Mouse (Mus musculus): ENCODE measurements around the gene Lrch3. TPM values are rescaled to one million over a fixed set of nuclear protein-coding genes. Genes with fewer than 3 reads are reported as not detected.

The Lrch3 gene
- polyA plus RNA-seq, 1 experiment: 9.0 TPM

- Histone ChIP-seq H3K27me3 (ENCODE audit: control insufficient read depth, insufficient read depth, insufficient read length) (no peaks in the 10 kb centered on the region), H3K4me3 (no peak overlapping the region), H3K4me2 (ENCODE audit: low read depth) (no peak overlapping the region), H3K79me2 (ENCODE audit: control insufficient read depth, insufficient read depth) (no peaks in the 10 kb centered on the region), H3ac (ENCODE audit: control insufficient read depth, insufficient read length) (no peak overlapping the region), H3K36me3 (ENCODE audit: control insufficient read depth, insufficient read depth) (peaks cover 19% of the 10 kb centered on the region)
- TF ChIP-seq MYOG (IDR thresholded peaks at IDR 0.05; ENCODE audit: control insufficient read depth in 1 of 3, insufficient read depth in 1 of 3, insufficient read length in 2 of 3, low read depth in 2 of 3) (no peak), MAX (IDR thresholded peaks at IDR 0.05; ENCODE audit: low read depth) (no peak), E2F4 (IDR thresholded peaks at IDR 0.05; ENCODE audit: insufficient read depth) (no peak)
Measured at GRCm38 (mm10) chr16:32972535-32972934, 58.6 kb downstream of the Lrch3 start.

- Histone ChIP-seq H3K36me3 (ENCODE audit: control insufficient read depth, insufficient read depth) (peaks cover 20% of the 10 kb centered on the region), H3K4me2 (ENCODE audit: low read depth) (no peak overlapping the region), H3K27me3 (ENCODE audit: control insufficient read depth, insufficient read depth, insufficient read length) (no peaks in the 10 kb centered on the region), H3K79me2 (ENCODE audit: control insufficient read depth, insufficient read depth) (no peaks in the 10 kb centered on the region), H3K4me3 (no peak overlapping the region), H3ac (ENCODE audit: control insufficient read depth, insufficient read length) (no peak overlapping the region)
- no peak for TF ChIP-seq USF1 (IDR thresholded peaks at IDR 0.05; ENCODE audit: low read depth)
Measured at GRCm38 (mm10) chr16:32973047-32973446, 59.1 kb downstream of the Lrch3 start.

- no peak overlapping the region for H3K4me3 ChIP-seq
- no peaks in the 10 kb centered on the region for H3K27me3 ChIP-seq (ENCODE audit: control insufficient read depth, insufficient read depth, insufficient read length)
- no peak overlapping the region for H3K4me2 ChIP-seq (ENCODE audit: low read depth)
- TF ChIP-seq MYOD1 (IDR thresholded peaks at IDR 0.05; ENCODE audit: control insufficient read depth in 1 of 3, insufficient read length in 2 of 3, low read depth in 2 of 3): no peak
- TF ChIP-seq TCF3 (IDR thresholded peaks at IDR 0.05; ENCODE audit: insufficient read length, low read depth): no peak
- TF ChIP-seq TCF12 (IDR thresholded peaks at IDR 0.05; ENCODE audit: insufficient read depth, poor library complexity, severe bottlenecking): no peak
- no peak for TF ChIP-seq REST (IDR thresholded peaks at IDR 0.05; ENCODE audit: insufficient read depth, insufficient read length)
- TF ChIP-seq POLR2AphosphoS2 (IDR thresholded peaks at IDR 0.05; ENCODE audit: insufficient read length, low read depth): no peak
- TF ChIP-seq SRF (IDR thresholded peaks at IDR 0.05; ENCODE audit: control insufficient read depth, insufficient read length, low read depth): no peak
- no peak for TF ChIP-seq MAX (IDR thresholded peaks at IDR 0.05; ENCODE audit: low read depth)
- TF ChIP-seq MYOG (IDR thresholded peaks at IDR 0.05; ENCODE audit: control insufficient read depth in 1 of 3, insufficient read depth in 1 of 3, insufficient read length in 2 of 3, low read depth in 2 of 3): no peak
- TF ChIP-seq CEBPB (IDR thresholded peaks at IDR 0.05; ENCODE audit: insufficient read depth, poor library complexity, severe bottlenecking): no peak
- no peak for TF ChIP-seq USF1 (IDR thresholded peaks at IDR 0.05; ENCODE audit: low read depth)
- TF ChIP-seq POLR2A (IDR thresholded peaks at IDR 0.05; ENCODE audit: insufficient read length, low read depth): no peak
- no peak for TF ChIP-seq E2F4 (IDR thresholded peaks at IDR 0.05; ENCODE audit: insufficient read depth)
- H3K36me3 ChIP-seq (ENCODE audit: control insufficient read depth, insufficient read depth): peaks cover 33% of the 10 kb centered on the region
- H3ac ChIP-seq (ENCODE audit: control insufficient read depth, insufficient read length): no peak overlapping the region
- no peaks in the 10 kb centered on the region for H3K79me2 ChIP-seq (ENCODE audit: control insufficient read depth, insufficient read depth)
Measured at GRCm38 (mm10) chr16:32980227-32980626, 66.3 kb downstream of the Lrch3 start.

- Histone ChIP-seq H3K36me3 (ENCODE audit: control insufficient read depth, insufficient read depth) (peaks cover 26% of the 10 kb centered on the region), H3K79me2 (ENCODE audit: control insufficient read depth, insufficient read depth) (no peaks in the 10 kb centered on the region), H3K4me3 (no peak overlapping the region), H3K4me2 (ENCODE audit: low read depth) (no peak overlapping the region), H3ac (ENCODE audit: control insufficient read depth, insufficient read length) (no peak overlapping the region), H3K27me3 (ENCODE audit: control insufficient read depth, insufficient read depth, insufficient read length) (no peaks in the 10 kb centered on the region)
- TF ChIP-seq MYOD1 (IDR thresholded peaks at IDR 0.05; ENCODE audit: control insufficient read depth in 1 of 3, insufficient read length in 2 of 3, low read depth in 2 of 3): no peak
- TF ChIP-seq TCF3 (IDR thresholded peaks at IDR 0.05; ENCODE audit: insufficient read length, low read depth): no peak
- no peak for TF ChIP-seq POLR2AphosphoS2 (IDR thresholded peaks at IDR 0.05; ENCODE audit: insufficient read length, low read depth)
- TF ChIP-seq MAX (IDR thresholded peaks at IDR 0.05; ENCODE audit: low read depth): no peak
- TF ChIP-seq REST (IDR thresholded peaks at IDR 0.05; ENCODE audit: insufficient read depth, insufficient read length): no peak
- no peak for TF ChIP-seq E2F4 (IDR thresholded peaks at IDR 0.05; ENCODE audit: insufficient read depth)
- no peak for TF ChIP-seq TCF12 (IDR thresholded peaks at IDR 0.05; ENCODE audit: insufficient read depth, poor library complexity, severe bottlenecking)
- no peak for TF ChIP-seq USF1 (IDR thresholded peaks at IDR 0.05; ENCODE audit: low read depth)
- no peak for TF ChIP-seq POLR2A (IDR thresholded peaks at IDR 0.05; ENCODE audit: insufficient read length, low read depth)
- no peak for TF ChIP-seq SRF (IDR thresholded peaks at IDR 0.05; ENCODE audit: control insufficient read depth, insufficient read length, low read depth)
- no peak for TF ChIP-seq CEBPB (IDR thresholded peaks at IDR 0.05; ENCODE audit: insufficient read depth, poor library complexity, severe bottlenecking)
- no peak for TF ChIP-seq MYOG (IDR thresholded peaks at IDR 0.05; ENCODE audit: control insufficient read depth in 1 of 3, insufficient read depth in 1 of 3, insufficient read length in 2 of 3, low read depth in 2 of 3)
Measured at GRCm38 (mm10) chr16:32981405-32981804, 67.5 kb downstream of the Lrch3 start.

- peaks cover 20% of the 10 kb centered on the region for H3K36me3 ChIP-seq (ENCODE audit: control insufficient read depth, insufficient read depth)
- no peak for TF ChIP-seq USF1 (IDR thresholded peaks at IDR 0.05; ENCODE audit: low read depth)
- no peaks in the 10 kb centered on the region for H3K79me2 ChIP-seq (ENCODE audit: control insufficient read depth, insufficient read depth)
- H3ac ChIP-seq (ENCODE audit: control insufficient read depth, insufficient read length): no peak overlapping the region
- H3K27me3 ChIP-seq (ENCODE audit: control insufficient read depth, insufficient read depth, insufficient read length): no peaks in the 10 kb centered on the region
- no peak overlapping the region for H3K4me2 ChIP-seq (ENCODE audit: low read depth)
- H3K4me3 ChIP-seq: no peak overlapping the region
Measured at GRCm38 (mm10) chr16:32984631-32985030, 70.7 kb downstream of the Lrch3 start.

GRCm38 (mm10) chr16:32992158-32992557, 78.3 kb downstream of the Lrch3 start:
- Histone ChIP-seq H3K4me3 (no peak overlapping the region), H3K36me3 (ENCODE audit: control insufficient read depth, insufficient read depth) (peaks cover 32% of the 10 kb centered on the region), H3K4me2 (ENCODE audit: low read depth) (no peak overlapping the region), H3K27me3 (ENCODE audit: control insufficient read depth, insufficient read depth, insufficient read length) (no peaks in the 10 kb centered on the region), H3K79me2 (ENCODE audit: control insufficient read depth, insufficient read depth) (no peaks in the 10 kb centered on the region), H3ac (ENCODE audit: control insufficient read depth, insufficient read length) (no peak overlapping the region)
- TF ChIP-seq MAX (IDR thresholded peaks at IDR 0.05; ENCODE audit: low read depth): no peak
- TF ChIP-seq E2F4 (IDR thresholded peaks at IDR 0.05; ENCODE audit: insufficient read depth): no peak
